Mouse (Mus musculus) brain, embryonic 14.5 days (tissue): Measurements from ENCODE around the gene Wdr46.
"Not testable (repeated sequence)": the region's sequence is repeated elsewhere in the genome, so short reads cannot be mapped to it uniquely, and the experiment has no call there.

Experiments
- CTCF ChIP-seq: fragments of 200-500 bp; IDR thresholded peaks from 2 replicates; pipeline ENCODE4 v1.5.1; 2012; ENCODE audit warnings: inconsistent platforms, mild to moderate bottlenecking, moderate library complexity, borderline replicate concordance; ENCODE audit not compliant: insufficient read depth, insufficient read length; ENCODE audit errors: extremely low read depth
- POLR2A ChIP-seq: fragments of 200-500 bp; IDR thresholded peaks from 2 replicates; pipeline ENCODE4 v1.6.1; 2012; ENCODE audit warnings: mild to moderate bottlenecking, inconsistent platforms, borderline replicate concordance; ENCODE audit not compliant: poor library complexity, insufficient read depth, insufficient read length, severe bottlenecking; ENCODE audit errors: extremely low read depth

DNA sequence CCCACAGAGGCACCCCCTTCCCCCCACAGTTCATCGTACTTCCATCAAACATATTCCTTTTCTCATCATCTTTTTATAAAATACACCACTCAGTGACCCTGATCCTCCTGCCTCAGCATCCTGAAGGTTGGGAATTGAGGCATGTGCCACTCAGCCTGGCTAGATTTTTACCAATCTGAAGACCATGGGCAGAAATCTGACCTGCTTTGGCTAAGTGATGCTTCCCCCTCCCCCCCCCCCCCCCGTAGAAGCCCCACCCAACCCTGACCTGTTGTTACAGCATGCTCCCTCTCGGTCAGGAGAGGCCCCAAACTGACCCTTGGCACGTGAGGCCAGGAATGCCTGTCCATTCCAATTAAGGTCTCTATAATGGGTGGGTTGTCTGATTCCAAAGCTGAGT is 35.6 kb upstream of the Wdr46 start, which contains the start of gene Platr17:
- TF ChIP-seq CTCF, POLR2A: not testable (repeated sequence)
